In genomic region chr10:81342686-81343505, GRCm38 (mm10) we compare ENCODE assay signal across 8 mouse cellular contexts. TPM values are rescaled to one million over a fixed set of nuclear protein-coding genes. Genes with fewer than 3 reads are reported as not detected.
DNase-seq lines count a peak whose midpoint lies in the region; ATAC-seq and TF ChIP-seq lines count a peak whose summit lies in the region.

Gene Gipc3 (minus strand): TSS chr10:81343266.

- no peaks in the 10 kb centered on the region; the same call in 1 of the 2 replicates for H3K36me3 ChIP-seq in liver, adult 2 months (ENCODE audit: control insufficient read depth, insufficient read depth, low read length)
- H3K36me3 ChIP-seq in embryonic facial prominence, embryonic 11.5 days (replicated peaks; ENCODE audit: control insufficient read depth, insufficient read depth, low read depth, low read length): no peaks in the 10 kb centered on the region; the same call in 1 of the 2 replicates
- no peaks in the 10 kb centered on the region for H3K36me3 ChIP-seq in hindbrain, embryonic 14.5 days (replicated peaks; ENCODE audit: control insufficient read depth, insufficient read depth)
- H3K36me3 ChIP-seq in midbrain, embryonic 12.5 days: peaks cover 16% of the 10 kb centered on the region

- DNase-seq in liver, adult 2 months (ENCODE audit: extremely low read depth, low read depth, low spot score): no peak
- DNase-seq in liver: no peak
- no peak for DNase-seq in embryonic facial prominence, embryonic 11.5 days (ENCODE audit: low spot score)
- no peak for DNase-seq in hindbrain, embryonic 14.5 days (ENCODE audit: low spot score)
- no peak for DNase-seq in urinary bladder, postnatal 25 days (ENCODE audit: low spot score)
- no peak for DNase-seq in embryo, embryonic 11 days
- no peak for DNase-seq in left cerebral cortex, postnatal 25 days (ENCODE audit: low spot score in 2 of 2)

- no peak within 1 kb of the TSS for H3K27ac ChIP-seq in liver, adult 2 months (replicated peaks; ENCODE audit: insufficient read depth, low read depth, low read length)
- H3K27ac ChIP-seq in embryonic facial prominence, embryonic 11.5 days (replicated peaks; ENCODE audit: low read depth, low read length): no peak within 1 kb of the TSS
- H3K27ac ChIP-seq in hindbrain, embryonic 14.5 days: no peak within 1 kb of the TSS
- H3K27ac ChIP-seq in midbrain, embryonic 12.5 days (replicated peaks): no peak within 1 kb of the TSS

- TF ChIP-seq CTCF in liver, adult 2 months (IDR thresholded peaks at IDR 0.05; ENCODE audit: low read depth, low read length): no peak

- WGBS in liver, adult 2 months: 5% methylated on average over 60 of the region's 67 CpGs
- 6% methylated on average over 49 of the region's 67 CpGs for WGBS in embryonic facial prominence, embryonic 11.5 days
- WGBS in hindbrain, embryonic 14.5 days: 5% methylated on average over 63 of the region's 67 CpGs
- WGBS in midbrain, embryonic 12.5 days: 5% methylated on average over 56 of the region's 67 CpGs

- H3K4me3 ChIP-seq in liver, adult 2 months (ENCODE audit: insufficient read depth, low read depth, low read length): peak within 1 kb of the TSS; percentile 63
- peak within 1 kb of the TSS; percentile 40 for H3K4me3 ChIP-seq in embryonic facial prominence, embryonic 11.5 days (ENCODE audit: low read depth, low read length)
- H3K4me3 ChIP-seq in hindbrain, embryonic 14.5 days (replicated peaks; ENCODE audit: low read length): peak within 1 kb of the TSS; percentile 36
- peak within 1 kb of the TSS; percentile 45 for H3K4me3 ChIP-seq in midbrain, embryonic 12.5 days

- intact Hi-C loops in left cerebral cortex, postnatal 25 days (cut with DNase I): loop anchor here (5.0 kb wide), 1 partner anchor 56 kb away; no protein-coding TSS in a partner anchor

- H3K79me2 ChIP-seq in liver, adult 2 months (ENCODE audit: control insufficient read depth, insufficient read depth, low read length): no peaks in the 10 kb centered on the region

- no peaks in the 10 kb centered on the region for H3K9me3 ChIP-seq in embryonic facial prominence, embryonic 11.5 days (replicated peaks; ENCODE audit: control insufficient read depth, low read length)
- H3K9me3 ChIP-seq in hindbrain, embryonic 14.5 days (ENCODE audit: control insufficient read depth, low read length): no peaks in the 10 kb centered on the region
- no peaks in the 10 kb centered on the region for H3K9me3 ChIP-seq in midbrain, embryonic 12.5 days

- H3K27me3 ChIP-seq in liver, adult 2 months (ENCODE audit: control insufficient read depth, insufficient read depth, low read length): peaks cover 8% of the 10 kb centered on the region
- H3K27me3 ChIP-seq in embryonic facial prominence, embryonic 11.5 days (ENCODE audit: control insufficient read depth, insufficient read depth, low read length): peaks cover 34% of the 10 kb centered on the region
- H3K27me3 ChIP-seq in hindbrain, embryonic 14.5 days (ENCODE audit: control insufficient read depth, insufficient read depth, low read length): peaks cover 63% of the 10 kb centered on the region
- H3K27me3 ChIP-seq in midbrain, embryonic 12.5 days: peaks cover 84% of the 10 kb centered on the region

- H3K4me2 ChIP-seq in embryonic facial prominence, embryonic 11.5 days (ENCODE audit: low read depth, low read length): peak within 1 kb of the TSS; percentile 65
- H3K4me2 ChIP-seq in hindbrain, embryonic 14.5 days (replicated peaks): peak within 1 kb of the TSS; percentile 70
- H3K4me2 ChIP-seq in midbrain, embryonic 12.5 days (replicated peaks): peak within 1 kb of the TSS; percentile 69

- H3K4me1 ChIP-seq in liver, adult 2 months (ENCODE audit: control insufficient read depth, insufficient read depth, low read length): peaks cover 8% of the 10 kb centered on the region; the same call in 1 of the 2 replicates
- H3K4me1 ChIP-seq in embryonic facial prominence, embryonic 11.5 days (ENCODE audit: control insufficient read depth, insufficient read depth, low read length): peaks cover 6% of the 10 kb centered on the region; the same call in 1 of the 2 replicates
- peaks cover 6% of the 10 kb centered on the region for H3K4me1 ChIP-seq in hindbrain, embryonic 14.5 days (replicated peaks; ENCODE audit: control insufficient read depth, insufficient read depth, low read length)
- H3K4me1 ChIP-seq in midbrain, embryonic 12.5 days: peaks cover 19% of the 10 kb centered on the region

- peak within 1 kb of the TSS; percentile 73 for H3K9ac ChIP-seq in liver, adult 2 months (ENCODE audit: low read depth, low read length)
- peak within 1 kb of the TSS; percentile 48 for H3K9ac ChIP-seq in embryonic facial prominence, embryonic 11.5 days (replicated peaks; ENCODE audit: low read length)
- H3K9ac ChIP-seq in hindbrain, embryonic 14.5 days: peak within 1 kb of the TSS; percentile 51
- H3K9ac ChIP-seq in midbrain, embryonic 12.5 days (replicated peaks): peak within 1 kb of the TSS; percentile 62

- ATAC-seq in embryonic facial prominence, embryonic 11.5 days (replicated peaks; ENCODE audit: insufficient number of reproducible peaks, low FRiP score, low TSS enrichment, low read depth): no peak
- ATAC-seq in hindbrain, embryonic 14.5 days (ENCODE audit: low FRiP score): no peak
- no peak for ATAC-seq in midbrain, embryonic 12.5 days (ENCODE audit: low FRiP score, low read depth)

- no peak for TF ChIP-seq POLR2A in liver, adult 2 months (IDR thresholded peaks at IDR 0.05; ENCODE audit: extremely low read depth, insufficient read depth, low read length)

RNA-seq across cellular contexts. Expression of gene Gipc3, which starts in this region (rescaled TPM):
- under 0.01 and 0.27 TPM in 2 replicates for total RNA-seq in liver, adult 2 months (2014; rRNA removed)
- polyA plus RNA-seq in liver, adult 2 months (2012; rRNA removed): 0.51 and 0.57 TPM in 2 replicates
- polyA plus RNA-seq in embryonic facial prominence, embryonic 11.5 days (2014; fragmentation: Nextera tagmentation; extraction: Ambion mirVana): not detected in 2 replicates
- not detected in 2 replicates for polyA plus RNA-seq in hindbrain, embryonic 14.5 days (2014; fragmentation: Nextera tagmentation; extraction: Ambion mirVana)
- not detected in 2 replicates for polyA plus RNA-seq in midbrain, embryonic 12.5 days (2016; fragmentation: Nextera tagmentation; extraction: Ambion mirVana)
- total RNA-seq in left cerebral cortex, postnatal 25 days (2021): under 1 TPM; 0.92 to 0.96 TPM
